Mouse (Mus musculus) liver, embryonic 14.5 days (tissue): ENCODE data around the gene Stard7. TPM values are rescaled to one million over a fixed set of nuclear protein-coding genes. Genes with fewer than 3 reads are reported as not detected.

Experiments
- ATAC-seq: fragments of 200-750 bp; cut with Nextera tagmentation; 2 replicates; pipeline ENCODE4 v1.8.0; 2017; ENCODE audit warnings: moderate number of reproducible peaks, mild to moderate bottlenecking, moderate library complexity; ENCODE audit not compliant: insufficient read depth
- DNase-seq, 3 experiments: peaks; one replicate each; pipeline ENCODE4 v3.0.0-alpha.2; 2012 to 2013; ENCODE audit warnings: low read depth in 3 of 3, low spot score in 3 of 3
- H3K27ac ChIP-seq: fragments of 300-500 bp; sonication (generic); 2 replicates; pipeline ENCODE4 v1.5.1; 2014; ENCODE audit warnings: moderate library complexity, mild to moderate bottlenecking, control low read depth, inconsistent platforms
- H3K27me3 ChIP-seq: fragments of 300-500 bp; sonication (generic); 2 replicates; pipeline ENCODE4 v1.6.1; 2014; ENCODE audit warnings: mild to moderate bottlenecking, low read length, moderate library complexity; ENCODE audit not compliant: control insufficient read depth, insufficient read depth
- H3K36me3 ChIP-seq: fragments of 300-500 bp; sonication (generic); replicated peaks from 2 replicates; pipeline ENCODE4 v1.6.1; 2014; ENCODE audit warnings: low read depth; ENCODE audit not compliant: control insufficient read depth, insufficient read depth
- H3K4me1 ChIP-seq, 2 experiments: fragments of 200-500 bp in 1 of 2; fragments of 300-500 bp in 1 of 2; sonication (generic) in 1 of 2; replicated peaks; 2 replicates each; pipeline ENCODE4 v1.6.1; 2012 to 2014; ENCODE audit warnings: antibody characterized with exemption in 1 of 2, inconsistent platforms in 1 of 2, low read length in 1 of 2; ENCODE audit not compliant: control insufficient read depth in 2 of 2, insufficient read depth in 2 of 2
- H3K4me2 ChIP-seq: fragments of 300-500 bp; sonication (generic); 2 replicates; pipeline ENCODE4 v1.6.1; 2014; ENCODE audit warnings: low read depth, mild to moderate bottlenecking, control low read depth, moderate library complexity
- H3K4me3 ChIP-seq, 2 experiments: fragments of 200-500 bp in 1 of 2; fragments of 300-500 bp in 1 of 2; sonication (generic) in 1 of 2; 2 replicates each; pipeline ENCODE4 v1.5.1; 2012 to 2014; ENCODE audit warnings: low read depth in 2 of 2, low read length in 2 of 2, mild to moderate bottlenecking in 2 of 2, control low read depth in 1 of 2, inconsistent platforms in 1 of 2, moderate library complexity in 1 of 2; ENCODE audit not compliant: insufficient read depth in 1 of 2
- H3K9ac ChIP-seq: fragments of 300-500 bp; sonication (generic); replicated peaks from 2 replicates; pipeline ENCODE4 v1.6.1; 2014; ENCODE audit warnings: mild to moderate bottlenecking, control low read depth, moderate library complexity
- H3K9me3 ChIP-seq: fragments of 300-500 bp; sonication (generic); 2 replicates; pipeline ENCODE4 v1.6.1; 2016; ENCODE audit warnings: low read length, mixed read lengths; ENCODE audit not compliant: control insufficient read depth
- CTCF ChIP-seq: IDR thresholded peaks from 2 replicates; pipeline ENCODE4 v1.5.1; 2016; ENCODE audit warnings: antibody characterized with exemption, low read depth, control low read depth
- EP300 ChIP-seq: IDR thresholded peaks from 2 replicates; pipeline ENCODE4 v1.6.1; 2016; ENCODE audit warnings: antibody characterized with exemption, low read depth
- WGBS: fragments of 180-500 bp; shearing (Covaris S2); extraction: QIAGEN DNeasy Blood & Tissue Kit; methylation state at CpG from one replicate; pipeline ENCODE4 v1.1.7; 2014; ENCODE audit not compliant: insufficient replicate concordance; 5-methylcytosine and 5-hydroxymethylcytosine counted together
- polyA plus RNA-seq, 2 experiments: library from polyadenylated mRNA; depleted of rRNA in 1 of 2; stranded (reverse) in 1 of 2; unstranded in 1 of 2; fragments of >200 nt; fragmentation: Nextera tagmentation in 1 of 2; extraction: Ambion mirVana in 1 of 2; gene quantifications; 2 replicates each; pipeline versions ENCODE4 v1.2.1 to v1.2.3; 2012 to 2014

Gene Stard7
- polyA plus RNA-seq, 2 experiments: 29.8 to 42.0 TPM

- no peaks in the 10 kb centered on the region for H3K9me3 ChIP-seq
- H3K36me3 ChIP-seq: no peaks in the 10 kb centered on the region
- WGBS: 41% methylated on average over 5 of the region's 5 CpGs
- no peak overlapping the region for H3K4me2 ChIP-seq
- H3K27me3 ChIP-seq: peaks cover 11% of the 10 kb centered on the region
- peaks cover 0 to 10% of the 10 kb centered on the region in 2 experiments; a peak in 3 of 4 replicates for H3K4me1 ChIP-seq
- DNase-seq (no peak), ATAC-seq (no peak)
- H3K9ac ChIP-seq: no peak overlapping the region
- no peak overlapping the region for H3K27ac ChIP-seq
- TF ChIP-seq EP300: no peak
- TF ChIP-seq CTCF: no peak
- H3K4me3 ChIP-seq: no peak overlapping the region
Observed at GRCm38 (mm10) chr2:127333945-127334603, 64.1 kb downstream of the Stard7 start.

GRCm38 (mm10) chr2:127335078-127335541, 65.1 kb downstream of the Stard7 start:
- no peaks in the 10 kb centered on the region for H3K9me3 ChIP-seq
- H3K36me3 ChIP-seq: no peaks in the 10 kb centered on the region
- H3K27me3 ChIP-seq: peaks cover 11% of the 10 kb centered on the region
- ATAC-seq: no peak
- no peak for TF ChIP-seq EP300
- no peak for TF ChIP-seq CTCF
- 17% methylated on average over 11 of the region's 11 CpGs for WGBS
- no peak overlapping the region for H3K4me3 ChIP-seq
- no peak for DNase-seq
- H3K4me2 ChIP-seq: peak overlapping the region; percentile 67; the same call in 1 of the 2 replicates
- H3K4me1 ChIP-seq: peaks cover 0 to 10% of the 10 kb centered on the region in 2 experiments; a peak in 3 of 4 replicates
- H3K27ac ChIP-seq: no peak overlapping the region
- no peak overlapping the region for H3K9ac ChIP-seq

GRCm38 (mm10) chr2:127335767-127336496, 65.9 kb downstream of the Stard7 start, which contains the start of gene Dusp2:
Gene Dusp2, plus strand, starts transcription at chr2:127336159.
- Histone ChIP-seq H3K4me3 (peak within 1 kb of the TSS; percentile 53 to 57), H3K9ac (peak within 1 kb of the TSS; percentile 10; the same call in 1 of the 2 replicates), H3K4me2 (peak within 1 kb of the TSS; percentile 67), H3K36me3 (no peaks in the 10 kb centered on the region), H3K27ac (no peak within 1 kb of the TSS), H3K4me1 (peaks cover 0 to 10% of the 10 kb centered on the region in 2 experiments; a peak in 3 of 4 replicates), H3K9me3 (no peaks in the 10 kb centered on the region), H3K27me3 (peaks cover 11% of the 10 kb centered on the region)
- under 1% methylated on average over 69 of the region's 76 CpGs for whole genome bisulfite sequencing
- DNase-seq (peak; percentile 33 to 58 (median 44)), ATAC-seq (peak; percentile 75)
- TF ChIP-seq CTCF (no peak), EP300 (no peak)

GRCm38 (mm10) chr2:127336497-127336832, 66.4 kb downstream of the Stard7 start:
- DNase-seq (no peak), ATAC-seq (no peak)
- under 1% methylated on average over 33 of the region's 33 CpGs for WGBS
- H3K36me3 ChIP-seq: no peaks in the 10 kb centered on the region
- peak overlapping the region; percentile 67 for H3K4me2 ChIP-seq
- H3K4me3 ChIP-seq: peak overlapping the region; percentile 53 to 57
- peak overlapping the region; percentile 10; the same call in 1 of the 2 replicates for H3K9ac ChIP-seq
- H3K9me3 ChIP-seq: no peaks in the 10 kb centered on the region
- H3K27me3 ChIP-seq: peaks cover 11% of the 10 kb centered on the region
- TF ChIP-seq EP300: no peak
- no peak for TF ChIP-seq CTCF
- no peak overlapping the region for H3K27ac ChIP-seq
- peaks cover 0 to 10% of the 10 kb centered on the region in 2 experiments; a peak in 3 of 4 replicates for H3K4me1 ChIP-seq

- no peak for TF ChIP-seq EP300
- no peak for TF ChIP-seq CTCF
- Histone ChIP-seq H3K4me3 (peak overlapping the region; percentile 53 to 57), H3K27ac (no peak overlapping the region), H3K4me2 (peak overlapping the region; percentile 67), H3K4me1 (peaks cover 0 to 10% of the 10 kb centered on the region in 2 experiments; a peak in 3 of 4 replicates), H3K9ac (peak overlapping the region; percentile 10; the same call in 1 of the 2 replicates), H3K27me3 (peaks cover 11% of the 10 kb centered on the region), H3K36me3 (no peaks in the 10 kb centered on the region), H3K9me3 (no peaks in the 10 kb centered on the region)
- ATAC-seq (no peak), DNase-seq (no peak)
- 5% methylated on average over 5 of the region's 5 CpGs for WGBS
Observed at GRCm38 (mm10) chr2:127336885-127337284, 66.9 kb downstream of the Stard7 start.
